Mouse (Mus musculus) hindbrain, embryonic 10.5 days (tissue): ENCODE data around the gene Eipr1. TPM values are rescaled to one million over a fixed set of nuclear protein-coding genes. Genes with fewer than 3 reads are reported as not detected.

Experiments used
- DNase-seq: peaks from one replicate; pipeline ENCODE4 v3.0.0-alpha.2; 2017; ENCODE audit warnings: low spot score
- H3K27ac ChIP-seq: fragments of 300-500 bp; sonication (generic); 2 replicates; pipeline ENCODE4 v1.5.1; 2016; ENCODE audit warnings: mild to moderate bottlenecking, moderate library complexity
- H3K27me3 ChIP-seq: fragments of 300-500 bp; sonication (generic); 2 replicates; pipeline ENCODE4 v1.6.1; 2016; ENCODE audit warnings: mild to moderate bottlenecking; ENCODE audit not compliant: poor library complexity, insufficient read depth, severe bottlenecking
- H3K36me3 ChIP-seq: fragments of 300-500 bp; sonication (generic); 2 replicates; pipeline ENCODE4 v1.6.1; 2016; ENCODE audit warnings: mild to moderate bottlenecking, moderate library complexity
- H3K4me1 ChIP-seq: fragments of 300-500 bp; sonication (generic); replicated peaks from 2 replicates; pipeline ENCODE4 v1.6.1; 2016; ENCODE audit warnings: mild to moderate bottlenecking
- H3K4me3 ChIP-seq: fragments of 300-500 bp; sonication (generic); 2 replicates; pipeline ENCODE4 v1.5.1; 2016; ENCODE audit warnings: mild to moderate bottlenecking, moderate library complexity
- H3K9me3 ChIP-seq: fragments of 300-500 bp; sonication (generic); 2 replicates; pipeline ENCODE4 v1.6.1; 2016; ENCODE audit warnings: mild to moderate bottlenecking, moderate library complexity
- WGBS: fragments of 180-500 bp; shearing (Covaris S2); methylation state at CpG from one replicate; pipeline ENCODE4 v1.1.7; 2016; 5-methylcytosine and 5-hydroxymethylcytosine counted together
- polyA plus RNA-seq: library from polyadenylated mRNA; unstranded; fragments of >200 nt; fragmentation: Nextera tagmentation; extraction: Ambion mirVana; gene quantifications from 2 replicates; pipeline ENCODE4 v1.2.1, GENCODE M21; 2016

Eipr1 gene
- polyA plus RNA-seq, 1 experiment from 2014 or later, result 55.2 TPM

DNA sequence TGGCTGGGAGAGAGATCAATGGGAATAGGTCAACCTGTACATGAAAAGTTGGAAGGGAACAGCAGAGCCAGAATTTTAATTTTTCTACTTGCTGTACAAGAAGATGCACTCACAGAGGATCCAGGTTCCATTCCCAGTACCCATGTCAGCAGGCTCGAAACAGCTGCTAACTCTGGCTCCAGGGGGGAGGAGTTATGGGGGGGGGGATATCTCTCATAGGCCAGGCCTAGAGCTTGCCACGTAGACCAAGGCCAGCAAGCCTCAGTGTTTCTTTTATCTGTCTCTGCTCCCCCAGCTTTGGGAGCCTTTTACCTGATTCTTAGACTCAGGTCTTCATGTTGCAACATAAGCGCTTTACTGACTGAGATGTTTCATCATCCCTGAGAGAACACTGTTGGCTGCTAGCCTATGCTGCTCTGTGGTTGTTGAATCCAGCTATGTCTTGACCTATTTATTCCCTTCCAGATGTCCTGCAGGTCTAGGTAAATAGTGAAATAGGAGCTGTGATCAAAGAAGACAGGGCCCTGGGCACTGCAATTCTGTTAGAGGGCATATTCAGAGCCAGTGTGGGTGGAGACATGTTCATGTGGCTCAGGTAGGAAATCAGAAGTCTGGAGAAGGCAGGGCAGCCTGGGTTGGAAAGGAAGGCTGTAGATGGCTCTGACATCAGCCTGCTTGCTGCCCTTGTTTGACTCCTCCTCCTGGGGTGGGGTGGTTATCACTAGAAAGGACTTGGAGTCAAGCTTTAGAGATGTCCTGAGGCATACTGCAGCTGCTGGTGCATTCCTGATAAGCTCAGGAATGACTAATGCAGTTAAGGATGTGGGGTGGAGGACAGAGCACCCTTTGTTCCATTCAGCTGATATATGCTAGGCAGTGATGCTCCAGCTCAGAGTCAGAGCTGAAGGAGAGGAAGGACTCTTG lies 53.2 kb downstream of the Eipr1 start:
- no peak for DNase-seq
- no peaks in the 10 kb centered on the region for H3K27me3 ChIP-seq
- H3K36me3 ChIP-seq, result no peaks in the 10 kb centered on the region
- H3K4me3 ChIP-seq, result no peak overlapping the region
- peak overlapping the region; percentile 64 for H3K27ac ChIP-seq
- peaks cover 51% of the 10 kb centered on the region for H3K4me1 ChIP-seq
- no peaks in the 10 kb centered on the region for H3K9me3 ChIP-seq
- 72% methylated on average over 3 of the region's 3 CpGs for WGBS

DNA sequence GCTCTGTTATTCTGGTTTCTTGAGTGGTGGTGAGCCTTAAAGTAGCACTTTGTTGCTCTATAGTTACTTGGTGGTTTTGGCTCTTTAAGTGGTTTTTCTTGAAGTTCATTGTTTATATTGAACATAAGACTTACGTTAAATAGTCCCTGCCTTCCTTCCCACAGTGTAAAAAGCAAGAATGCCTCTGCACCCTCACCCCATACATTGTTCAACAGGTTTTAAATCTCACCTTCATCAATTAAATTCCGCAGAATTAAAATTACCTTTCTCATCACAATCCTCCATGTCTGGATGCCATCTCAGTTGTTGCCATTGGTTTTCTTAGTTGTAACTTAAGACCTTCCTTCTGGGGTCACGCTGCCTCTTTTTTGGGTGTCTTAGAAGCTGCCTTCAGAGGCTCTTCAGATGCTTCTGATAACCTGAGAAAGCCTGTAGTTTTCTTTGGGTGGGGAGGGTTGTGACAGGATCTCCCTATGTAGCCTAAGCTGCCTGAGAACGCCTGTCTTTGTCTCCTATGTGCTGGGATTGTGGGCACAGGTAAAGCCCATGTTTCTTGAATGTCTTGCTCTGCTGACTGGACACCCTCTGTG lies 57.3 kb downstream of the Eipr1 start:
- peaks cover 32% of the 10 kb centered on the region for H3K4me1 ChIP-seq
- no peak for DNase-seq
- 80% methylated on average over 4 of the region's 4 CpGs for WGBS
- H3K27ac ChIP-seq, result peak overlapping the region; percentile 66
- no peaks in the 10 kb centered on the region for H3K9me3 ChIP-seq
- 0 out of 2 replicates have a peak, but pooled peaks cover 3% of the 10 kb centered on the region for H3K27me3 ChIP-seq
- H3K36me3 ChIP-seq, result no peaks in the 10 kb centered on the region
- H3K4me3 ChIP-seq, result no peak overlapping the region

DNA sequence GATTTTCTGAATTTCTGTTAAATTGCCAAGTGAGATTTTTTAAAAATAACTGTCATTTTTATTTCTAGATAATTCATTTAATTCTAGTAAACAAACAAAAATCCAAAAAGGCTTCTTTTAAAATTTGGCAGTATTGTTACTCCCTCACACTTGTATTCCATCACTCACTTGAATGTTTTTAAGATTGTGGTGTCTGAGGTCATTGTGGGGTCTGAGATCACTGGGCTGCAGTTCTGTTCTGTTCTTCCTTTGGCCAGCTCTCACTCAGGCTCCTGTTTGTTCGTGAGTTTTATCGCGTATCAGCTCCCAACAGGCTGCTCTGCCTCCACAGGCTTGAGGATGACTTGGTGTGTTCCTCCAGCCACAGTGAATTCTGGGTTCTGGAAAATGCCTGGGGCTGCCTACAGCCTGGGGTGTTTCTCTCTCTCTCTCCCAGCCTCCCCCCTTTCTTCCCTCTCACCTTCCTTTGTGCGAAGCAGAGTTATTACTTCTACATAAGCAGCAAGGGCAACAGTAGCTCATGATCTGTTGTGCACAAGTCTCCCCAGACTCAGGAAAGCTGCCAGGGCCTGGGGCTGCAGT lies 58.2 kb downstream of the Eipr1 start:
- no peak overlapping the region for H3K4me3 ChIP-seq
- H3K27ac ChIP-seq, result peak overlapping the region; percentile 81
- H3K27me3 ChIP-seq, result 0 out of 2 replicates have a peak, but pooled peaks cover 3% of the 10 kb centered on the region
- 63% methylated on average over 4 of the region's 4 CpGs for WGBS
- H3K9me3 ChIP-seq, result 0 out of 2 replicates have a peak, but pooled peaks cover 2% of the 10 kb centered on the region
- DNase-seq, result no peak
- H3K36me3 ChIP-seq, result no peaks in the 10 kb centered on the region
- peaks cover 25% of the 10 kb centered on the region for H3K4me1 ChIP-seq

DNA sequence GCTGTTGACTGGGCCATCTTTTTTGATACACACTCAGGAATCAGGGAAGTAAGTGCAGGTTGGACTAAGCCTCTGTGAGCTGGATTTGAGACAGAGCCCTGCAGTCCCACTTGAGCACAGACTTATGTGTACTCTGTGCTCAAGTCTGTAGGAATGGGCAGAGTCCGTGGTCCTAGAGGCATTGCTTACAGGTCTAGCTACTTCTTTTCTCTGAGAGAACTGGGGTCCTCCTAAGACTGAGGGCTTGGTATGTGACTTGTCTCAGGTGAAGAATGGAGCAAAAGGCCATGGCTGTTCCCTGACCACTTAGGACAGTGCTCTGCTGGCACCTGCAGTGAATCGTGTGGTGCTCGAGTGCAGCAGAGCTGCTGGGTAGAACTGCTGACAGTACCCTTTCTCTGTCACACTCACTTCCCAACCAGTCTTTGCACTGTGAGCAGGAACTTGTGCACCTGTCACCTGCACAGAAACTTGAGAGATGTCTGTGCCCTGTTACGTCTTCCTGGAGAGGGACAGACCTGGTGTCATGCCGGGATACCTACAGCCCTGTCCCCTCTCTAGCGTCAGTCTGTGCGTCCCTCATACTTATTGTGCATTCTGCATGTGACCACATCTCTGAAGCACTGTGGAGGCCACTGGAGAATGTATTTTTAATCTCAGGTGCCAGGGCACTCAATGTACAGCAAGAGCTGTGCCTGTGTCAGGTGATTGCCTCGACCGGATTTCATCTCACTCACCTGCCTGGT lies 65.3 kb downstream of the Eipr1 start:
- DNase-seq, result no peak
- 14% methylated on average over 9 of the region's 9 CpGs for WGBS
- Histone ChIP-seq H3K4me1 (peaks cover 46% of the 10 kb centered on the region), H3K9me3 (0 out of 2 replicates have a peak, but pooled peaks cover 2% of the 10 kb centered on the region), H3K27ac (peak overlapping the region; percentile 93), H3K27me3 (peaks cover 14% of the 10 kb centered on the region; the same call in 1 of the 2 replicates), H3K4me3 (peak overlapping the region; percentile 22; the same call in 1 of the 2 replicates), H3K36me3 (no peaks in the 10 kb centered on the region)

DNA sequence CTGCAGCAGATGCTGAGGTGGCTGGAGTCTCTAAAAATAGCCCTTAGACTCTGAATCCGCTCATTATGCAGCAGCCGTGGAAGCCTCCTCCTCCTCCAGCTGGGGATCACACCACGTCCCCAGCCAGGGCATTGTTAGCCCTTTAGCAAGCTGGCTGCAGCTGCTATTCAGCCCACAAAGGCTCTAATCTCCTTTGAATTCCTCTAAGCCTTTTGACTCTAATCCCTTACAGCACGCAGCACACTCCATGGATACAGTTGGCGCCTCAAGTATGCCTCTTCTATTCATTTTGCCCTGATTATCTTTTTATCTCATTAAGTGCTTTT lies 65.8 kb downstream of the Eipr1 start:
- peak; percentile 81 for DNase-seq
- H3K4me1 ChIP-seq, result peaks cover 50% of the 10 kb centered on the region
- H3K27me3 ChIP-seq, result peaks cover 14% of the 10 kb centered on the region; the same call in 1 of the 2 replicates
- H3K36me3 ChIP-seq, result no peaks in the 10 kb centered on the region
- peak overlapping the region; percentile 22; the same call in 1 of the 2 replicates for H3K4me3 ChIP-seq
- 0 out of 2 replicates have a peak, but pooled peaks cover 2% of the 10 kb centered on the region for H3K9me3 ChIP-seq
- peak overlapping the region; percentile 93 for H3K27ac ChIP-seq
- WGBS, result 8% methylated on average over 5 of the region's 5 CpGs

DNA sequence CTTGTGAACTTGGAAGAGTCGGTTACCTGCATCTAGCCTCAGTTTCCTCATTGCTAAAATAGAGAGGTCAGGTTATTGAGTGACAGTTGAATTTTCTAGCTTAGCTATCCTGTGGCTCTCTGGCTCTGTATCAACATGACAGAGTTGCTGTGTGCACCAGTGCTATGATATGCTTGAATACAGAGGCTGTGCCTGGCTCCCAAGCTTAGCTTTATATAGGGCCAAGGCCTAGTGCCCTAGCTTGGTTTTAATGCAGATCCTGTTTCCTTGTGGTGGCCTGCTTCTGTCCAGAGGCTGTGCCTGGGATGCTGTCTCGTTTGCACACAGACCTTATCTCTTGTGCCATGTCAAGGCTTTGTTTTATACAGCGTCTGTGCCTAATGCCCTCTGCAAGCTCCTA lies 66.3 kb downstream of the Eipr1 start:
- DNase-seq, result peak; percentile 21

DNA sequence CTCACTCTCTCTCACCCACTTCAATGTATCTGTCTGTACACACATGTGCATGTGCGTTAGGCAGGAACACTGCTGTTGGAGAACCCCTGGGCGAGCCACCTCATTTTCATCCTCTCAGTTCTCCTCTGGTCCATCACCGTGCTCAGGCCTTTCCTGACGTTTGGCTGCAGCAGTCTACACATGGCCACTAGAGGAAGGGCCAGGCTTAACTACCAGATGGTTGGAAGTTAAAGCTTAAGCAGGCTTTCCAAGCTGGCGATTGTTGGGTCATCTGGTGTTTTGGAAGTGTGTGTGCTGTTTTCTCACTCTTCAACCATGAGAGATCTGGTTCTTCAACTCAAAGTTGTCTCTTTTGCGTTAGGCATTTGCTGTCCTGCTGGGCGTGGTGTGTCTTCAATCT lies 71.9 kb downstream of the Eipr1 start:
- H3K27me3 ChIP-seq, result no peaks in the 10 kb centered on the region; the same call in 1 of the 2 replicates
- WGBS, result 88% methylated on average over 7 of the region's 7 CpGs

More for the DNA sequence above, 66.3 kb downstream of the Eipr1 start:
- Histone ChIP-seq H3K27me3 (peaks cover 14% of the 10 kb centered on the region; the same call in 1 of the 2 replicates), H3K4me1 (peaks cover 55% of the 10 kb centered on the region), H3K27ac (peak overlapping the region; percentile 93), H3K36me3 (no peaks in the 10 kb centered on the region), H3K9me3 (0 out of 2 replicates have a peak, but pooled peaks cover 2% of the 10 kb centered on the region), H3K4me3 (no peak overlapping the region)
- WGBS, result 17% methylated on average over 3 of the region's 3 CpGs

DNA sequence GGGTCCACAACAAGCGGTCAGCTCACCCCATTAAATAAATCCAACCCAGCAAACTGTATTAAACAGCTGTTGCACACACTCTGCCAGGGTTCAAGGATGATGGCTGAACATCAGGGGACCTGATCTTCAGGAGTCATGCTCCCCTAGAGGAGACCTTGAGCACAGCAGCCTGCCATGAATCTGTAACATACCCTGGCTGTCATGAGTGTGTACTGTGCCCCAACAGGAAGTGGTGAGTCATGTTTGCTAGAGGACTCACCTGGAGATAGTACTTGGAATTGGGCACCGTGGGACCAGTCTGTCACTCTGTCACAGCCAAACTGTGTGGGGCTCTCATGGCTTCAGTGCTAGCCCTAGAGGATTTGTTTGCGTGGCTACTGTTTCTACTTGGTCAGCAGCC lies 77.9 kb downstream of the Eipr1 start:
- Histone ChIP-seq H3K27me3 (no peaks in the 10 kb centered on the region), H3K9me3 (no peaks in the 10 kb centered on the region), H3K36me3 (peaks cover 11% of the 10 kb centered on the region; the same call in 1 of the 2 replicates), H3K27ac (no peak overlapping the region), H3K4me3 (no peak overlapping the region), H3K4me1 (peaks cover 9% of the 10 kb centered on the region; the same call in 1 of the 2 replicates)
- DNase-seq, result no peak
- WGBS, result 87% methylated on average over 3 of the region's 3 CpGs

More for the DNA sequence above, 71.9 kb downstream of the Eipr1 start:
- Histone ChIP-seq H3K4me3 (no peak overlapping the region), H3K4me1 (peaks cover 28% of the 10 kb centered on the region), H3K9me3 (no peaks in the 10 kb centered on the region), H3K36me3 (no peaks in the 10 kb centered on the region), H3K27ac (peak overlapping the region; percentile 50; the same call in 1 of the 2 replicates)
- DNase-seq, result no peak

DNA sequence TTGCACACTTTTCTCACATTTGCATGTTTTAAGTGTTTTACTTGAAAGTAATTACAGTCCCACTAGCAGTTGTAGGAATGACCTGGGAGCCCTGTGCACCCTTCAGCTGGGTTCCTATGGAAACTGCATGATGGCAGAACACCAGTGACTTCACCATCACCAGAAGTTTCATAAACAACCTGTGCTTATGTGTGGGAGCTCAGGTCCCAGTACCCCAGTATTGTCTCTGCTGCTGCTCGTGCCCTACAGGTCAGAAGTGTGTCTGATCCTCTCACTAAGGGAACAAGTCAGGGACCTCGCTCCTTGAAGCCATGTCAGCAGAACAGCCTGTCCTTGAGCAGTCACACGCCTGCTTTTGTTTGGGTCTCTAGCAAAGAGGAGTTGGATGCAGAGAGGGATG lies 78.9 kb downstream of the Eipr1 start:
- no peak overlapping the region for H3K4me3 ChIP-seq
- H3K9me3 ChIP-seq, result no peaks in the 10 kb centered on the region
- no peak overlapping the region for H3K27ac ChIP-seq
- DNase-seq, result no peak
- H3K4me1 ChIP-seq, result peaks cover 9% of the 10 kb centered on the region; the same call in 1 of the 2 replicates
- 82% methylated on average over 3 of the region's 3 CpGs for WGBS
- no peaks in the 10 kb centered on the region for H3K27me3 ChIP-seq
- H3K36me3 ChIP-seq, result peaks cover 11% of the 10 kb centered on the region; the same call in 1 of the 2 replicates

DNA sequence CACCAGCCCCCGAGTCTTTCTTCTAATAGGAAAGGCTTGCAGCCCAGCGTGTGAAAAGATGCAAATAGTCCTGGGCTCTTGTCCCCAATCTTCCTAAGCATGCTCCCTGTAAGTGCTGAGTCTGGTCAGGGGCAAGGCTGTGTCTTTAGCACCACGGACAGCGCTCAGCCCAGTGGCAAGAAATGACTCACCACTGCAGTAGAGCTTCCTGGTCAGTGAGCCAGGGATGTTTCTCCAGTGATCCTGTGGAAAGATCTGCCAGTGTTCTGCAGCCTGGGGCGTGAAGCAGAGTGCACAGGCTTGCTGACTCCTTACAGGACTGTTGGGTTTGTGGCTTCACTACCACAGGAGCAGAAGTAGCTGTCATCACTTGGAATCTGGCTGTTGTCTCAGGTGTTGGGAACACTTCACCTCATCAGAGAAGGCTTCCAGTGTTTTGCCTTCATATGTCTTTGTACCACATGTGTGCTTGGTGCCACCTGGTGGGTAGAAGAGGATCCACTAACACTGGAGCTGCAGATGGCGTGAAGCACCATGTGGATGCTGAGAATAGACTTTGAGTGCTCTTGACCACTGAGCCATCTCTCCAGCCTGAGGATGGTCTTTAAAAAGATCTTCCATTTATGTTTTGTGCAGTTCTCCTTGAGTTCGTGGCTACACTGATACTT lies 79.6 kb downstream of the Eipr1 start:
- Histone ChIP-seq H3K27ac (no peak overlapping the region), H3K27me3 (no peaks in the 10 kb centered on the region), H3K4me3 (no peak overlapping the region), H3K36me3 (peaks cover 11% of the 10 kb centered on the region; the same call in 1 of the 2 replicates), H3K9me3 (no peaks in the 10 kb centered on the region), H3K4me1 (peaks cover 9% of the 10 kb centered on the region; the same call in 1 of the 2 replicates)
- peak; percentile 51 for DNase-seq
- WGBS, result 45% methylated on average over 7 of the region's 7 CpGs

DNA sequence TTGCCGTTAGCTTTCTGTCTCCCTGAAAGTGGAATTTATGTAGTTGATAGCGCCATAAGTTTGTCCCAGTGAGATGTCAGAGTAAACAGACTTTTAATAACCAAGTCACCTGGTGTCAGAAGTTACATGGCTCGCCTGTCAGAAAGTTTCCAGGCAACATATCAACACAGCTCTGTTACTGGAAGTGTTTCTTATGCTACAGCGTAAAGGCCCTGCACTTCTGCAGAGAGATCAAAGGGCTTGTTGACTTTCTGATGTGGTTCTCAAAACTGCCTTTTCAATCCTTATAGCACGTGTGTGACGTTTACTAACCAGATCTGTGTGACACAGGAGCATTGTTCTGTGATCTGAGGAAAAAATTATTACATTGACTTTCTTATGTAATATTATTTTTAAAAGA lies 82.7 kb downstream of the Eipr1 start:
- H3K4me3 ChIP-seq, result no peak overlapping the region
- peaks cover 6% of the 10 kb centered on the region; the same call in 1 of the 2 replicates for H3K36me3 ChIP-seq
- 85% methylated on average over 6 of the region's 6 CpGs for WGBS
- DNase-seq, result no peak
- H3K27me3 ChIP-seq, result no peaks in the 10 kb centered on the region
- H3K4me1 ChIP-seq, result peaks cover 6% of the 10 kb centered on the region
- H3K9me3 ChIP-seq, result no peaks in the 10 kb centered on the region
- no peak overlapping the region for H3K27ac ChIP-seq

DNA sequence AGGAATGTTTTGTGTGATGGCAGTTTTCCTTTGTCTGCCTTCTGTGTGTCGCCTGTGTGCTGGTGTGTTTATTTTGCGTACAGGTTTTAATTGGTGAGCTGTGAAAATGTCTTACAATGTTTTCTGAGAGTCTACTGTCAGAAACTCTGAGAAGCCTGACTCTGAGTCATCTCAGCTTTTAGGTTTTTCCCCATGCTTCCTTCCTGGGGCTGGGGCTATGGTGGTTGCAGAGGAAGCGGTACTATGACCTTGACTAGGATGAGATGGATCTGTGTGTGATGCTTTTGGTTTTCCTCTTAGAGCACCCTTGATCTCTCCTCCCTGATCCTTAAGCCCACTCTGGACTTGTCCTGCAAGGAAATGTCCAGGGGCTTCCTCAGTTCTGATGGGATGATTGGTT lies 84.1 kb downstream of the Eipr1 start:
- no peak for DNase-seq
- no peak overlapping the region for H3K27ac ChIP-seq
- WGBS, result 86% methylated on average over 3 of the region's 3 CpGs
- H3K4me1 ChIP-seq, result peaks cover 6% of the 10 kb centered on the region
- H3K27me3 ChIP-seq, result no peaks in the 10 kb centered on the region
- H3K36me3 ChIP-seq, result no peaks in the 10 kb centered on the region
- H3K4me3 ChIP-seq, result no peak overlapping the region
- no peaks in the 10 kb centered on the region for H3K9me3 ChIP-seq
